ENCODE assay signal across 8 mouse cellular contexts in the genomic region with DNA sequence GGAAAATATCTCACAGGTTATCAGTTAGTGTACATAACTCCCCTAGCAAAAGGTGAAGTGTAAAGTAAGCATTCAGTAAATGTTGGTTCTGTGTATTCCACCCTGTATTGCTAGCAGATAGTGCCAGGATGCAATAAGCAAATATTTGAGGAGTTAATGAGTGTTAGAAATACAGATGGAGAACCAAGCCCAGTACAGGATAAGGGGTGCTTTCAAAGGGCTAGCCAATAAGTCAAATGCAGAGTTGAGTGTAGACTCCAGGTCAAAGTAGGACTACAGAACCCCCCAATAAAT. TPM values are rescaled to one million over a fixed set of nuclear protein-coding genes. Genes with fewer than 3 reads are reported as not detected.
DNase-seq lines count a peak whose midpoint lies in the region; ATAC-seq and TF ChIP-seq lines count a peak whose summit lies in the region.

No protein-coding gene starts in this region.

- in situ Hi-C loops in ES-E14 (cut with MboI; ENCODE audit: low sequenced_read_pairs in 2 of 2, unreplicated experiment in 2 of 2): loop anchor here in 1 of 2 experiments (25.0 kb wide), 1 partner anchor 123 kb away; no protein-coding TSS in a partner anchor

- H3K9ac ChIP-seq in heart, embryonic 12.5 days: no peak overlapping the region
- H3K9ac ChIP-seq in ES-E14 (ENCODE audit: insufficient read depth, low read depth, low read length, poor library complexity, severe bottlenecking): peak overlapping the region; percentile 31; the same call in 1 of the 2 replicates

- 0 out of 2 replicates have a peak, but pooled peaks cover 3% of the 10 kb centered on the region for H3K4me1 ChIP-seq in heart, embryonic 12.5 days (replicated peaks)
- no peaks in the 10 kb centered on the region; a peak in 1 of 4 replicates for H3K4me1 ChIP-seq in ES-E14 (ENCODE audit: control insufficient read depth in 2 of 2, insufficient read depth in 2 of 2, low read length in 2 of 2, poor library complexity in 1 of 2)
- peaks cover 7% of the 10 kb centered on the region; the same call in 1 of the 2 replicates for H3K4me1 ChIP-seq in hindbrain, embryonic 10.5 days (replicated peaks)

- no peaks in the 10 kb centered on the region for H3K27me3 ChIP-seq in heart, embryonic 12.5 days (replicated peaks)
- no peaks in the 10 kb centered on the region for H3K27me3 ChIP-seq in hindbrain, embryonic 10.5 days (ENCODE audit: insufficient read depth, poor library complexity, severe bottlenecking)

- H3K9me3 ChIP-seq in heart, embryonic 12.5 days (replicated peaks): no peaks in the 10 kb centered on the region
- no peaks in the 10 kb centered on the region for H3K9me3 ChIP-seq in ES-E14 (ENCODE audit: control insufficient read depth, insufficient read depth, low read depth, low read length)
- no peaks in the 10 kb centered on the region for H3K9me3 ChIP-seq in hindbrain, embryonic 10.5 days

- peak overlapping the region; percentile 60 for H3K4me2 ChIP-seq in heart, embryonic 12.5 days

- no peaks in the 10 kb centered on the region for H3K36me3 ChIP-seq in heart, embryonic 12.5 days
- H3K36me3 ChIP-seq in ES-E14 (ENCODE audit: control insufficient read depth, insufficient read depth, low read length, poor library complexity, severe bottlenecking): no peaks in the 10 kb centered on the region
- H3K36me3 ChIP-seq in hindbrain, embryonic 10.5 days: peaks cover 9% of the 10 kb centered on the region; the same call in 1 of the 2 replicates

- no peak overlapping the region for H3K27ac ChIP-seq in heart, embryonic 12.5 days (ENCODE audit: poor library complexity, severe bottlenecking)
- no peak overlapping the region for H3K27ac ChIP-seq in ES-E14 (ENCODE audit: insufficient read depth, low read depth, low read length, poor library complexity, severe bottlenecking)
- no peak overlapping the region for H3K27ac ChIP-seq in hindbrain, embryonic 10.5 days

- intact Hi-C loops in heart, postnatal 14 days (cut with DNase I): loop anchor here (2.0 kb wide), 1 partner anchor 71 kb away; no protein-coding TSS in a partner anchor

- ATAC-seq in heart, embryonic 12.5 days (ENCODE audit: insufficient number of reproducible peaks, low FRiP score): no peak
- ATAC-seq in megakaryocyte-erythroid progenitor cell, adult 5-6 weeks (replicated peaks; ENCODE audit: low FRiP score, low TSS enrichment, poor library complexity, severe bottlenecking): 0 out of 2 replicates have a peak, but pooled peaks have one; percentile 9

- DNase-seq in heart, postnatal 14 days: no peak
- DNase-seq in ES-E14 (ENCODE audit: low read depth, low spot score) (no peak), MN1 (ENCODE audit: low spot score) (no peak)
- DNase-seq in hindbrain, embryonic 10.5 days (ENCODE audit: low spot score): no peak
- DNase-seq in cerebellum, postnatal 10 days: no peak
- DNase-seq in layer of hippocampus, adult 9-10 months (ENCODE audit: low spot score): no peak

- peak overlapping the region; percentile 58 for H3K4me3 ChIP-seq in heart, embryonic 12.5 days
- H3K4me3 ChIP-seq in ES-E14 (ENCODE audit: insufficient read depth in 1 of 2, low read depth in 1 of 2, low read length in 2 of 2, poor library complexity in 1 of 2, severe bottlenecking in 1 of 2): peak overlapping the region in 1 of 2 experiments; percentile 83; a peak in 3 of 4 replicates
- H3K4me3 ChIP-seq in hindbrain, embryonic 10.5 days: peak overlapping the region; percentile 58

TF ChIP-seq in ES-E14, 5 proteins besides CTCF, POLR2A, EP300 and RAD21:
- TF ChIP-seq CHD2 (IDR thresholded peaks at IDR 0.05; ENCODE audit: low read depth, low read length) (no peak), MAFK (IDR thresholded peaks at IDR 0.05; ENCODE audit: insufficient read depth, low read depth, low read length) (no peak), HCFC1 (IDR thresholded peaks at IDR 0.05; ENCODE audit: borderline replicate concordance, insufficient read depth, low read length) (no peak), ZNF384 (IDR thresholded peaks at IDR 0.05; ENCODE audit: low read depth, low read length) (no peak), ZC3H11A (IDR thresholded peaks at IDR 0.05; ENCODE audit: borderline replicate concordance, low read depth, low read length) (no peak)

RNA-seq across cellular contexts. Expression of a gene that starts 0.7 kb away (rescaled TPM):
- 28.9 and 30.5 TPM in 2 replicates for polyA plus RNA-seq in heart, embryonic 12.5 days (2016; fragmentation: Nextera tagmentation; extraction: Ambion mirVana)
- 10 to 100 TPM; 12.0 to 12.3 TPM for total RNA-seq in heart, postnatal 14 days (2021)
- total RNA-seq in ES-E14 (2012; rRNA removed): 13.8 and 17.1 TPM in 2 replicates
- 20.2 and 22.2 TPM in 2 replicates for polyA plus RNA-seq in hindbrain, embryonic 10.5 days (2016; fragmentation: Nextera tagmentation; extraction: Ambion mirVana)
- total RNA-seq in megakaryocyte-erythroid progenitor cell, adult 5-6 weeks (2014; fragmentation: Nextera tagmentation): 6.7 and 15.0 TPM in 2 replicates
- 26.8 and 32.2 TPM in 2 replicates for total RNA-seq in megakaryocyte-erythroid progenitor cell, adult 5-6 weeks (2017)

RNA-seq across cellular contexts. Expression of a gene that starts 35.2 kb away (rescaled TPM):
- 53.7 and 58.9 TPM in 2 replicates for polyA plus RNA-seq in heart, embryonic 12.5 days (2016; fragmentation: Nextera tagmentation; extraction: Ambion mirVana)
- 10 to 100 TPM; 37.9 to 48.7 TPM for total RNA-seq in heart, postnatal 14 days (2021)
- total RNA-seq in ES-E14 (2012; rRNA removed): 37.3 and 44.7 TPM in 2 replicates
- 88.5 and 106 TPM in 2 replicates for polyA plus RNA-seq in hindbrain, embryonic 10.5 days (2016; fragmentation: Nextera tagmentation; extraction: Ambion mirVana)
- 78.4 and 79.6 TPM in 2 replicates for total RNA-seq in megakaryocyte-erythroid progenitor cell, adult 5-6 weeks (2014; fragmentation: Nextera tagmentation)
- 32.9 and 44.9 TPM in 2 replicates for total RNA-seq in megakaryocyte-erythroid progenitor cell, adult 5-6 weeks (2017)

RNA-seq across cellular contexts. Expression of a gene that starts 59.6 kb away (rescaled TPM):
- polyA plus RNA-seq in heart, embryonic 12.5 days (2016; fragmentation: Nextera tagmentation; extraction: Ambion mirVana): 34.1 and 36.1 TPM in 2 replicates
- 10 to 100 TPM; 14.6 to 14.8 TPM for total RNA-seq in heart, postnatal 14 days (2021)
- 67.4 and 114 TPM in 2 replicates for total RNA-seq in ES-E14 (2012; rRNA removed)
- 28.3 and 37.2 TPM in 2 replicates for polyA plus RNA-seq in hindbrain, embryonic 10.5 days (2016; fragmentation: Nextera tagmentation; extraction: Ambion mirVana)
- total RNA-seq in megakaryocyte-erythroid progenitor cell, adult 5-6 weeks (2014; fragmentation: Nextera tagmentation): 33.4 and 37.3 TPM in 2 replicates
- total RNA-seq in megakaryocyte-erythroid progenitor cell, adult 5-6 weeks (2017): 72.7 and 79.1 TPM in 2 replicates
